Mouse (Mus musculus) stomach, embryonic 16.5 days (tissue): ENCODE measurements around the gene Olfr620. TPM values are rescaled to one million over a fixed set of nuclear protein-coding genes. Genes with fewer than 3 reads are reported as not detected.

Source experiments
- ATAC-seq: fragments of 200-750 bp; cut with Nextera tagmentation; 2 replicates; pipeline ENCODE4 v1.8.0; 2017; ENCODE audit warnings: moderate number of reproducible peaks, moderate TSS enrichment; ENCODE audit not compliant: insufficient read depth, low FRiP score
- H3K27ac ChIP-seq: fragments of 300-500 bp; sonication (generic); 2 replicates; pipeline ENCODE4 v1.5.1; 2014; ENCODE audit warnings: low read length
- H3K27me3 ChIP-seq: fragments of 300-500 bp; sonication (generic); 2 replicates; pipeline ENCODE4 v1.6.1; 2014; ENCODE audit warnings: low read length, control low read depth, mixed read lengths; ENCODE audit not compliant: control insufficient read depth, insufficient read depth
- H3K36me3 ChIP-seq: fragments of 300-500 bp; sonication (generic); 2 replicates; pipeline ENCODE4 v1.6.1; 2014; ENCODE audit warnings: low read length; ENCODE audit not compliant: control insufficient read depth, insufficient read depth
- H3K4me1 ChIP-seq: fragments of 300-500 bp; sonication (generic); 2 replicates; pipeline ENCODE4 v1.6.1; 2014; ENCODE audit warnings: low read length, control low read depth, mixed read lengths; ENCODE audit not compliant: control insufficient read depth, insufficient read depth
- H3K4me2 ChIP-seq: fragments of 300-500 bp; sonication (generic); 2 replicates; pipeline ENCODE4 v1.6.1; 2014; ENCODE audit warnings: low read depth, low read length, mixed read lengths
- H3K4me3 ChIP-seq: fragments of 300-500 bp; sonication (generic); replicated peaks from 2 replicates; pipeline ENCODE4 v1.5.1; 2014; ENCODE audit warnings: mild to moderate bottlenecking, low read length
- H3K9ac ChIP-seq: fragments of 300-500 bp; sonication (generic); 2 replicates; pipeline ENCODE4 v1.6.1; 2014; ENCODE audit warnings: low read length
- H3K9me3 ChIP-seq: fragments of 300-500 bp; sonication (generic); replicated peaks from 2 replicates; pipeline ENCODE4 v1.6.1; 2016; ENCODE audit warnings: low read length, control low read depth; ENCODE audit not compliant: control insufficient read depth
- WGBS: fragments of 180-500 bp; shearing (Covaris S2); extraction: QIAGEN DNeasy Blood & Tissue Kit; methylation state at CpG from one replicate; pipeline ENCODE4 v1.1.7; 2014; 5-methylcytosine and 5-hydroxymethylcytosine counted together
- polyA plus RNA-seq: library from polyadenylated mRNA; unstranded; fragments of >200 nt; fragmentation: Nextera tagmentation; extraction: Ambion mirVana; gene quantifications from 2 replicates; pipeline ENCODE4 v1.2.1, GENCODE M21; 2015

Olfr620 gene
- polyA plus RNA-seq = not detected in 2 replicates

GRCm38 (mm10) chr7:103612434-103612833 lies at the start of gene Olfr620:
Gene Olfr620 (minus strand): TSS chr7:103612534.
- Histone ChIP-seq H3K9me3 (no peaks in the 10 kb centered on the region), H3K36me3 (no peaks in the 10 kb centered on the region), H3K4me2 (no peak within 1 kb of the TSS), H3K27ac (no peak within 1 kb of the TSS), H3K27me3 (no peaks in the 10 kb centered on the region), H3K4me3 (no peak within 1 kb of the TSS), H3K9ac (no peak within 1 kb of the TSS), H3K4me1 (no peaks in the 10 kb centered on the region)
- WGBS = 70% methylated on average over 2 of the region's 2 CpGs
- ATAC-seq = no peak

GRCm38 (mm10) chr7:103644070-103644469 lies 31.7 kb upstream of the Olfr620 start:
- no peak overlapping the region for H3K4me3 ChIP-seq
- no peak overlapping the region for H3K4me2 ChIP-seq
- 70% methylated on average over 4 of the region's 4 CpGs for WGBS
- no peaks in the 10 kb centered on the region for H3K36me3 ChIP-seq
- H3K9ac ChIP-seq = no peak overlapping the region
- H3K27ac ChIP-seq = no peak overlapping the region
- no peaks in the 10 kb centered on the region for H3K27me3 ChIP-seq
- H3K9me3 ChIP-seq = no peaks in the 10 kb centered on the region
- no peaks in the 10 kb centered on the region for H3K4me1 ChIP-seq
- ATAC-seq = no peak

GRCm38 (mm10) chr7:103642602-103643001 lies 30.3 kb upstream of the Olfr620 start, which contains the start of gene Olfr622:
Gene Olfr622 (minus strand): TSS chr7:103642702.
- Histone ChIP-seq H3K27me3 (no peaks in the 10 kb centered on the region), H3K27ac (no peak within 1 kb of the TSS), H3K9me3 (no peaks in the 10 kb centered on the region), H3K36me3 (no peaks in the 10 kb centered on the region), H3K4me3 (no peak within 1 kb of the TSS), H3K4me1 (no peaks in the 10 kb centered on the region), H3K4me2 (no peak within 1 kb of the TSS), H3K9ac (no peak within 1 kb of the TSS)
- no peak for ATAC-seq
- 69% methylated on average over 1 of the region's 1 CpGs for WGBS

GRCm38 (mm10) chr7:103636795-103637194 lies 24.5 kb upstream of the Olfr620 start:
- Histone ChIP-seq H3K36me3 (no peaks in the 10 kb centered on the region), H3K27me3 (no peaks in the 10 kb centered on the region), H3K9ac (no peak overlapping the region), H3K4me1 (no peaks in the 10 kb centered on the region), H3K4me3 (no peak overlapping the region), H3K27ac (no peak overlapping the region), H3K4me2 (no peak overlapping the region), H3K9me3 (no peaks in the 10 kb centered on the region)
- ATAC-seq = no peak

- 63% methylated on average over 2 of the region's 2 CpGs for WGBS
- H3K27me3 ChIP-seq = no peaks in the 10 kb centered on the region
- H3K4me1 ChIP-seq = no peaks in the 10 kb centered on the region
- no peak overlapping the region for H3K9ac ChIP-seq
- H3K9me3 ChIP-seq = no peaks in the 10 kb centered on the region
- no peak overlapping the region for H3K27ac ChIP-seq
- no peaks in the 10 kb centered on the region for H3K36me3 ChIP-seq
- H3K4me3 ChIP-seq = no peak overlapping the region
- ATAC-seq = no peak
- H3K4me2 ChIP-seq = no peak overlapping the region
Measured at GRCm38 (mm10) chr7:103607425-103607824, 4.9 kb downstream of the Olfr620 start.

GRCm38 (mm10) chr7:103600275-103600674 lies 12.1 kb downstream of the Olfr620 start, which contains the start of gene Olfr619:
Gene Olfr619 (plus strand): TSS chr7:103600575.
- Histone ChIP-seq H3K4me3 (no peak within 1 kb of the TSS), H3K4me1 (no peaks in the 10 kb centered on the region), H3K4me2 (no peak within 1 kb of the TSS), H3K9me3 (no peaks in the 10 kb centered on the region), H3K27me3 (no peaks in the 10 kb centered on the region), H3K27ac (no peak within 1 kb of the TSS), H3K36me3 (no peaks in the 10 kb centered on the region), H3K9ac (no peak within 1 kb of the TSS)
- no peak for ATAC-seq

- Histone ChIP-seq H3K9ac (no peak within 1 kb of the TSS), H3K4me2 (no peak within 1 kb of the TSS), H3K27ac (no peak within 1 kb of the TSS), H3K36me3 (no peaks in the 10 kb centered on the region), H3K4me1 (no peaks in the 10 kb centered on the region), H3K27me3 (no peaks in the 10 kb centered on the region), H3K9me3 (no peaks in the 10 kb centered on the region), H3K4me3 (no peak within 1 kb of the TSS)
- WGBS = 54% methylated on average over 2 of the region's 2 CpGs
- ATAC-seq = no peak
Measured at GRCm38 (mm10) chr7:103589803-103590202, 22.5 kb downstream of the Olfr620 start, which contains the start of gene Olfr618. Gene Olfr618 (plus strand): TSS chr7:103590103.

GRCm38 (mm10) chr7:103572761-103573160 lies 39.6 kb downstream of the Olfr620 start, which contains the start of gene Olfr617:
Gene Olfr617 (plus strand): TSS chr7:103573061.
- H3K9me3 ChIP-seq = no peaks in the 10 kb centered on the region
- no peak within 1 kb of the TSS for H3K4me3 ChIP-seq
- ATAC-seq = no peak
- H3K27me3 ChIP-seq = no peaks in the 10 kb centered on the region
- no peaks in the 10 kb centered on the region for H3K36me3 ChIP-seq
- no peak within 1 kb of the TSS for H3K27ac ChIP-seq
- no peak within 1 kb of the TSS for H3K4me2 ChIP-seq
- H3K9ac ChIP-seq = no peak within 1 kb of the TSS
- no peaks in the 10 kb centered on the region for H3K4me1 ChIP-seq
- 85% methylated on average over 1 of the region's 1 CpGs for WGBS

GRCm38 (mm10) chr7:103569043-103569442 lies 43.3 kb downstream of the Olfr620 start, which contains the start of gene Olfr616:
Gene Olfr616 (minus strand): TSS chr7:103569143.
- Histone ChIP-seq H3K4me2 (no peak within 1 kb of the TSS), H3K9ac (no peak within 1 kb of the TSS), H3K4me1 (no peaks in the 10 kb centered on the region), H3K27ac (no peak within 1 kb of the TSS), H3K4me3 (no peak within 1 kb of the TSS), H3K27me3 (no peaks in the 10 kb centered on the region), H3K9me3 (no peaks in the 10 kb centered on the region), H3K36me3 (no peaks in the 10 kb centered on the region)
- 70% methylated on average over 3 of the region's 3 CpGs for WGBS
- ATAC-seq = no peak
